10 mouse cellular contexts compared by ENCODE assay signal in genomic region chr11:97949703-97950475, GRCm38 (mm10). TPM values are rescaled to one million over a fixed set of nuclear protein-coding genes. Genes with fewer than 3 reads are reported as not detected.
DNase-seq lines count a peak whose midpoint lies in the region; ATAC-seq and TF ChIP-seq lines count a peak whose summit lies in the region.
"Had no signal": no experiment of that assay in that cellular context is flagged by ENCODE, and none has a peak within 500 bp of the region (broad histone marks: within the 10 kb centered on the region; RNA-seq: fewer than 3 reads in every experiment).

No protein-coding gene starts in this region.

- no peak overlapping the region for H3K27ac ChIP-seq in thymus, adult 2 months (ENCODE audit: control insufficient read depth, insufficient read depth, low read length)

- ATAC-seq in common myeloid progenitor, adult 5-6 weeks (replicated peaks; ENCODE audit: low read depth, poor library complexity, severe bottlenecking) = peak; percentile 58

- peaks cover 12% of the 10 kb centered on the region; the same call in 1 of the 2 replicates for H3K36me3 ChIP-seq in thymus, adult 2 months (ENCODE audit: control insufficient read depth, insufficient read depth, low read length)

- WGBS in large intestine, adult 2 months = 40% methylated on average over 20 of the region's 20 CpGs
- 71% methylated on average over 20 of the region's 20 CpGs for WGBS in thymus, adult 2 months

- no peak for TF ChIP-seq POLR2A in thymus, adult 2 months (IDR thresholded peaks at IDR 0.05; ENCODE audit: control insufficient read depth, extremely low read depth, insufficient read depth, low read length, poor library complexity)

- TF ChIP-seq CTCF in thymus, adult 2 months (IDR thresholded peaks at IDR 0.05; ENCODE audit: borderline replicate concordance, control insufficient read depth, extremely low read depth, insufficient read depth, low read length, poor library complexity) = no peak

- H3K4me3 ChIP-seq in thymus, adult 2 months (ENCODE audit: control insufficient read depth, insufficient read depth, low read length) = no peak overlapping the region
- H3K4me3 ChIP-seq: erythroblast, embryonic 14.5 days; megakaryocyte, embryonic 14.5 days had no signal

- peak; percentile 40 to 69 for DNase-seq in spleen, postnatal 4 days (ENCODE audit: low spot score in 2 of 2)
- no peak for DNase-seq in spleen, adult 18-20 months
- DNase-seq in large intestine, adult 2 months (ENCODE audit: low read depth, low spot score) = peak; percentile 28
- DNase-seq in retina, embryonic 14.5 days (ENCODE audit: low spot score) = peak; percentile 75
- DNase-seq in adipocyte (ENCODE audit: low spot score) = no peak
- no peak for DNase-seq in thymus, adult 2 months
- DNase-seq in cerebellum, adult 9-10 months = no peak

- peaks cover 30% of the 10 kb centered on the region for H3K4me1 ChIP-seq in thymus, adult 2 months (replicated peaks; ENCODE audit: control insufficient read depth, insufficient read depth, low read length)

- H3K27me3 ChIP-seq in thymus, adult 2 months (ENCODE audit: control insufficient read depth, insufficient read depth, low read length) = no peaks in the 10 kb centered on the region

RNA-seq across cellular contexts. Expression of gene Plxdc1, which starts 36.4 kb away (rescaled TPM):
- 1.2 and 3.3 TPM in 2 replicates for total RNA-seq in common myeloid progenitor, adult 5-6 weeks (2017)
- 1.3 and 1.6 TPM in 2 replicates for polyA plus RNA-seq in large intestine, adult 2 months (2012; rRNA removed)
- 77.5 and 94.1 TPM in 2 replicates for polyA plus RNA-seq in thymus, adult 2 months (2012; rRNA removed)

RNA-seq across cellular contexts. Expression of gene Arl5c, which starts 46.1 kb away (rescaled TPM):
- total RNA-seq in common myeloid progenitor, adult 5-6 weeks (2017) = 1.2 and 2.2 TPM in 2 replicates
- 2.5 and 3.4 TPM in 2 replicates for polyA plus RNA-seq in large intestine, adult 2 months (2012; rRNA removed)
- polyA plus RNA-seq in thymus, adult 2 months (2012; rRNA removed) = 181 and 217 TPM in 2 replicates
- polyA plus RNA-seq: erythroblast, embryonic 14.5 days had no signal

Comparison
In these comparisons a context has a peak if more than half of its experiments do, and no peak if none do; other contexts are left out.
1. DNase-seq: peak in spleen, postnatal 4 days (2 of 2), large intestine, adult 2 months (single experiment) and retina, embryonic 14.5 days (single experiment); none in spleen, adult 18-20 months (0 of 2), adipocyte (single experiment), thymus, adult 2 months (single experiment) and cerebellum, adult 9-10 months (single experiment).
2. RNA of gene Plxdc1, which starts 36.4 kb away (polyA plus RNA-seq): 77.5 to 94.1 TPM in thymus, adult 2 months; 1.3 to 1.6 TPM in large intestine, adult 2 months; every median in the first group is over 10 times any median in the second.
3. RNA of gene Arl5c, which starts 46.1 kb away (polyA plus RNA-seq): 181 to 217 TPM in thymus, adult 2 months; 2.5 to 3.4 TPM in large intestine, adult 2 months; every median in the first group is over 10 times any median in the second.